Mouse (Mus musculus) bone marrow macrophage, adult 2 months (primary cell): ENCODE results near the gene Dpp6.

Experiments used
- CTCF ChIP-seq: IDR thresholded peaks from 2 replicates; pipeline ENCODE4 v1.5.1; 2012; ENCODE audit warnings: low read depth, mild to moderate bottlenecking, low read length, moderate library complexity
- POLR2A ChIP-seq: IDR thresholded peaks from 2 replicates; pipeline ENCODE4 v1.6.1; 2012; ENCODE audit warnings: mild to moderate bottlenecking, low read depth, low read length, borderline replicate concordance

DNA sequence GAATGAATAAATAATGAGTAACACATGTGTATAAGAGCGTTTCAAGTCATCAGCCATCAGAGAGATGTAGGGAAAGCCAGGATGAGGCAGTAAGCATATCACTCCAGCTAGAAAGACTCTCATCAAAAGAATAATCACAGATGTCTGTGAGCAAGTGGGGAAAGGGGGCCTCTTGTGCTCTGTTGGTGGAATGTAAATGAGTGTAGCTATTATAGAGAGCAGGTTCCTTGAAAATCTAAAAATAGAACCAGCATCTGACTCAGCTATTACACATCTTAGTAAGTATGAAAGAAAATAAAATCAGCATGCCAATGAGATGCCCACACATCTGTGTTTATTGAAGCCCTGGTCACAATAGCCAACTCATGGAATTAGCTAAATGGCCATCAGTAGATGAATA is 264.3 kb downstream of the Dpp6 start:
- no peak for TF ChIP-seq CTCF
- no peak for TF ChIP-seq POLR2A
